Mouse (Mus musculus): ENCODE results near the gene Smok3a. TPM values are rescaled to one million over a fixed set of nuclear protein-coding genes. Genes with fewer than 3 reads are reported as not detected.
"Not testable (repeated sequence)": the region's sequence is repeated elsewhere in the genome, so short reads cannot be mapped to it uniquely, and the experiment has no call there.

The Smok3a gene
- total and polyA plus RNA-seq, 3 experiments = not detected

DNA sequence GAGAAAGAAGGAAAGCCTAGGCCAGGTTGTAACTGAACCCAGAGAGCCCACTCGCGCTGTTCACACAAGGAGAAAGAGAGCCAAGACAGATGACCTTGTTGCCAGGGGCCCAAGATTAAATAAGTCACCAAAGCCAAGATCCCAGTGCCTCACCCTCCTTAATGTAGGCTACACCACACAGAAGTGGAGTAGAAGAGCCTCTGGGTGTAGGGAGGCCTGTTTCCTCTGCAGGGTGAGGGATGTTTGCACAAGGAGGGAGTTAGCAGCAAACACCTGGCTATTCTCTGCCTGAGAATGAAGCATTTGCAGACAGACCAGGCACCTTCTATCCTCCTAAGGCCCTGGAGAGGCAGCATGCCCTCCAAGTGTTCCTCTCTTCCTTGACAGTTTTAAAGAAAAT lies 4.5 kb upstream of the Smok3a start:
- Histone ChIP-seq H3K27me3 (ENCODE audit: control insufficient read depth in 1 of 2, insufficient read depth in 2 of 2, low read length in 2 of 2) (no peaks in the 10 kb centered on the region; a peak in 1 of 4 replicates), H3K9ac (ENCODE audit: control insufficient read depth, low read depth, low read length, poor library complexity, severe bottlenecking) (no peak overlapping the region), H3K4me1 (ENCODE audit: control insufficient read depth in 1 of 2, insufficient read depth in 2 of 2, low read length in 2 of 2) (no peaks in the 10 kb centered on the region), H3K79me2 (ENCODE audit: control insufficient read depth, insufficient read depth, low read length, poor library complexity) (no peaks in the 10 kb centered on the region), H3K27ac (ENCODE audit: control insufficient read depth, low read depth, low read length) (no peak overlapping the region), H3K9me3 (replicated peaks; ENCODE audit: insufficient read depth, low read length) (no peaks in the 10 kb centered on the region), H3K36me3 (ENCODE audit: control insufficient read depth in 1 of 2, insufficient read depth in 2 of 2, low read length in 2 of 2) (no peaks in the 10 kb centered on the region), H3K4me3 (ENCODE audit: control insufficient read depth in 1 of 2, insufficient read depth in 1 of 2, low read depth in 2 of 2, low read length in 2 of 2) (no peak overlapping the region)
- DNase-seq (ENCODE audit: low read depth, low spot score) = no peak
- no peak for TF ChIP-seq MEF2A (IDR thresholded peaks at IDR 0.05; ENCODE audit: extremely low read depth, insufficient replicate concordance, low read depth, low read length, poor library complexity, severe bottlenecking)
- no peak for TF ChIP-seq HCFC1 (IDR thresholded peaks at IDR 0.05; ENCODE audit: low read depth, low read length)
- TF ChIP-seq GABPA (IDR thresholded peaks at IDR 0.05; ENCODE audit: low read depth, low read length) = no peak
- TF ChIP-seq MAX (IDR thresholded peaks at IDR 0.05; ENCODE audit: low read length) = no peak
- no peak for TF ChIP-seq USF1 (IDR thresholded peaks at IDR 0.05; ENCODE audit: low read depth, low read length)
- no peak for TF ChIP-seq RCOR1 (IDR thresholded peaks at IDR 0.05; ENCODE audit: low read depth, low read length)
- TF ChIP-seq USF2 (IDR thresholded peaks at IDR 0.05; ENCODE audit: borderline replicate concordance in 1 of 2, insufficient read depth in 1 of 2, low read depth in 1 of 2, low read length in 2 of 2) = no peak
- no peak for TF ChIP-seq SIN3A (IDR thresholded peaks at IDR 0.05; ENCODE audit: low read length)
- no peak for TF ChIP-seq ZKSCAN1 (IDR thresholded peaks at IDR 0.05; ENCODE audit: low read depth, low read length)
- no peak for TF ChIP-seq BHLHE40 (IDR thresholded peaks at IDR 0.05; ENCODE audit: borderline replicate concordance, low read depth, low read length)
- TF ChIP-seq MAFK (IDR thresholded peaks at IDR 0.05; ENCODE audit: borderline replicate concordance, low read depth, low read length) = no peak
- TF ChIP-seq GATA1 (IDR thresholded peaks at IDR 0.05; ENCODE audit: low read depth, low read length) = no peak
- TF ChIP-seq MAZ (IDR thresholded peaks at IDR 0.05; ENCODE audit: low read depth, low read length) = no peak
- TF ChIP-seq E2F4 (IDR thresholded peaks at IDR 0.05; ENCODE audit: borderline replicate concordance, low read depth, low read length) = no peak
- no peak for TF ChIP-seq TBP (IDR thresholded peaks at IDR 0.05; ENCODE audit: low read depth, low read length)
- no peak for TF ChIP-seq POLR2AphosphoS5 (IDR thresholded peaks at IDR 0.05; ENCODE audit: borderline replicate concordance, low read depth, low read length)
- no peak for TF ChIP-seq KAT2A (conservative IDR thresholded peaks at IDR 0.05; ENCODE audit: low read depth, low read length)
- no peak for TF ChIP-seq EP300 (IDR thresholded peaks at IDR 0.05; ENCODE audit: low read depth in 1 of 2, low read length in 2 of 2)
- TF ChIP-seq CTCF (IDR thresholded peaks at IDR 0.05 in 2 of 3, conservative IDR thresholded peaks at IDR 0.05 in 1 of 3; ENCODE audit: control insufficient read depth in 1 of 3, insufficient read depth in 1 of 3, low read depth in 2 of 3, low read length in 3 of 3, poor library complexity in 1 of 3, severe bottlenecking in 1 of 3) = no peak
- no peak for TF ChIP-seq NELFE (IDR thresholded peaks at IDR 0.05; ENCODE audit: low read depth, low read length)

- H3K9me3 ChIP-seq (replicated peaks; ENCODE audit: insufficient read depth, low read length) = no peaks in the 10 kb centered on the region
- TF ChIP-seq NRF1 (IDR thresholded peaks at IDR 0.05; ENCODE audit: insufficient read depth, low read depth, low read length, poor library complexity, severe bottlenecking) (no peak), ZMIZ1 (IDR thresholded peaks at IDR 0.05; ENCODE audit: low read depth, low read length) (no peak), MAX (IDR thresholded peaks at IDR 0.05; ENCODE audit: low read length) (no peak), POLR2AphosphoS5 (IDR thresholded peaks at IDR 0.05; ENCODE audit: borderline replicate concordance, low read depth, low read length) (no peak), MXI1 (IDR thresholded peaks at IDR 0.05; ENCODE audit: low read depth, low read length) (no peak), BHLHE40 (IDR thresholded peaks at IDR 0.05; ENCODE audit: borderline replicate concordance, low read depth, low read length) (no peak), NELFE (IDR thresholded peaks at IDR 0.05; ENCODE audit: low read depth, low read length) (no peak), MYC (IDR thresholded peaks at IDR 0.05; ENCODE audit: low read depth, low read length) (no peak), ETS1 (IDR thresholded peaks at IDR 0.05; ENCODE audit: low read depth, low read length) (no peak), RCOR1 (IDR thresholded peaks at IDR 0.05; ENCODE audit: low read depth, low read length) (no peak), JUND (IDR thresholded peaks at IDR 0.05; ENCODE audit: low read depth, low read length) (no peak), TBP (IDR thresholded peaks at IDR 0.05; ENCODE audit: low read depth, low read length) (no peak), USF1 (IDR thresholded peaks at IDR 0.05; ENCODE audit: low read depth, low read length) (no peak)
These were observed 4.1 kb upstream of the Smok3a start for GRCm38 (mm10) chr5:138016997-138017396.

DNA sequence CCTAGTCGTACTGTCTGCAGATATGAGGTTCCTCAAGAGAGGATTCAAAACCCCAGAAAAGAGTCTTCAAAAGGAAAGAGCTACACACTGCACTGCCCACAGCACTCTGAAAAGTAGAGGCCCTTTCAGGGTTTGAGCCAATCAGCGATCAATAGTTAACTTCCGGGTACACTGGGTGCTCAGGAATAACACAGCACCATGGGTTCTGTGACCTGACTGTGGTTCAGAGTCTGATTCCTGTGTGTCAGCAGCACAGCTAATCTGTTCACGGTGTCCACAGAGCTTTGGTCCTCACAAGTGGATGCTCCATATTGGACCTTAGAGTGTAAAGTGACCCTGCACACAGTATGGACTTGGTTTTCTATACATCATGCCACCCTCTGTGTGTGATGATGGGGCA lies 1.5 kb upstream of the Smok3a start:
- not testable (repeated sequence) for H3K9ac ChIP-seq (ENCODE audit: control insufficient read depth, low read depth, low read length, poor library complexity, severe bottlenecking); H3K79me2 ChIP-seq (ENCODE audit: control insufficient read depth, insufficient read depth, low read length, poor library complexity); H3K4me3 ChIP-seq (ENCODE audit: control insufficient read depth in 1 of 2, insufficient read depth in 1 of 2, low read depth in 2 of 2, low read length in 2 of 2); H3K27me3 ChIP-seq (ENCODE audit: control insufficient read depth in 1 of 2, insufficient read depth in 2 of 2, low read length in 2 of 2); H3K9me3 ChIP-seq (replicated peaks; ENCODE audit: insufficient read depth, low read length); H3K4me1 ChIP-seq (ENCODE audit: control insufficient read depth in 1 of 2, insufficient read depth in 2 of 2, low read length in 2 of 2); H3K27ac ChIP-seq (ENCODE audit: control insufficient read depth, low read depth, low read length); H3K36me3 ChIP-seq (ENCODE audit: control insufficient read depth in 1 of 2, insufficient read depth in 2 of 2, low read length in 2 of 2); DNase-seq (ENCODE audit: low read depth, low spot score)

More at GRCm38 (mm10) chr5:138016997-138017396, 4.1 kb upstream of the Smok3a start:
- Histone ChIP-seq H3K27me3 (ENCODE audit: control insufficient read depth in 1 of 2, insufficient read depth in 2 of 2, low read length in 2 of 2) (no peaks in the 10 kb centered on the region; a peak in 1 of 4 replicates), H3K4me1 (ENCODE audit: control insufficient read depth in 1 of 2, insufficient read depth in 2 of 2, low read length in 2 of 2) (no peaks in the 10 kb centered on the region), H3K36me3 (ENCODE audit: control insufficient read depth in 1 of 2, insufficient read depth in 2 of 2, low read length in 2 of 2) (no peaks in the 10 kb centered on the region), H3K4me3 (ENCODE audit: control insufficient read depth in 1 of 2, insufficient read depth in 1 of 2, low read depth in 2 of 2, low read length in 2 of 2) (no peak overlapping the region), H3K27ac (ENCODE audit: control insufficient read depth, low read depth, low read length) (no peak overlapping the region), H3K79me2 (ENCODE audit: control insufficient read depth, insufficient read depth, low read length, poor library complexity) (no peaks in the 10 kb centered on the region), H3K9ac (ENCODE audit: control insufficient read depth, low read depth, low read length, poor library complexity, severe bottlenecking) (no peak overlapping the region)
- DNase-seq (ENCODE audit: low read depth, low spot score) = no peak

Data from MEL (cell line).